Mouse (Mus musculus): ENCODE data around the gene Phldb3. TPM values are rescaled to one million over a fixed set of nuclear protein-coding genes. Genes with fewer than 3 reads are reported as not detected.

The Phldb3 gene
- total and polyA plus RNA-seq, 3 experiments: 6.4 to 10.8 TPM; not detected in 1

DNA sequence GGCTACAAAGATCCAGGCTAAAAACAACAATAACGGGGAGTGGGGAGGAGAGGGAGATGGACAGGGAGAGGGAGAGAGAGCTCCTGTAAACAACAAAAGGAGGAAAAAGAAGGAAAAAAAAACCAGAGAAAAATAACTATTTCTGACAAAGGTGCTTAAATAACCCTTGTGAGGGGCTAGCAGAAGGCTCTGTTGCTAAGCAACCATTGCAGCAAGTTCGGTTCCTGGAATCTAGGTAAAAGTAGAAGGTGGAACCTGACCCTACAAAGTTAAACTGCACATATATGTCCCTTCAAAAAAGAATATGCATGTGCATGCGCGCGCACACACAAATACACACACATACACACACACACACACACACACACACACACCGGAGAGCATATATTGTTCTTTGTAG, 17.8 kb upstream of the Phldb3 start:
- Histone ChIP-seq H3K27ac (ENCODE audit: control insufficient read depth, low read depth, low read length) (no peak overlapping the region), H3K4me1 (ENCODE audit: control insufficient read depth in 1 of 2, insufficient read depth in 2 of 2, low read length in 2 of 2) (peaks cover 2 to 21% of the 10 kb centered on the region in 2 experiments; a peak in 3 of 4 replicates), H3K79me2 (ENCODE audit: control insufficient read depth, insufficient read depth, low read length, poor library complexity) (peaks cover 5% of the 10 kb centered on the region), H3K27me3 (ENCODE audit: control insufficient read depth in 1 of 2, insufficient read depth in 2 of 2, low read length in 2 of 2) (no peaks in the 10 kb centered on the region), H3K4me3 (ENCODE audit: control insufficient read depth in 1 of 2, insufficient read depth in 1 of 2, low read depth in 2 of 2, low read length in 2 of 2) (no peak overlapping the region), H3K36me3 (ENCODE audit: control insufficient read depth in 1 of 2, insufficient read depth in 2 of 2, low read length in 2 of 2) (peaks cover 0 to 13% of the 10 kb centered on the region in 2 experiments; a peak in 2 of 4 replicates), H3K9ac (ENCODE audit: control insufficient read depth, low read depth, low read length, poor library complexity, severe bottlenecking) (no peak overlapping the region), H3K9me3 (replicated peaks; ENCODE audit: insufficient read depth, low read length) (no peaks in the 10 kb centered on the region)
- no peak for DNase-seq (ENCODE audit: low read depth, low spot score)
- no peak for TF ChIP-seq SIN3A (IDR thresholded peaks at IDR 0.05; ENCODE audit: low read length)
- TF ChIP-seq MAX (IDR thresholded peaks at IDR 0.05; ENCODE audit: low read length): no peak
- no peak for TF ChIP-seq MAFK (IDR thresholded peaks at IDR 0.05; ENCODE audit: borderline replicate concordance, low read depth, low read length)
- TF ChIP-seq POLR2A (IDR thresholded peaks at IDR 0.05; ENCODE audit: control insufficient read depth in 1 of 2, insufficient read depth in 1 of 2, low read depth in 1 of 2, low read length in 2 of 2, poor library complexity in 1 of 2): no peak
- TF ChIP-seq HCFC1 (IDR thresholded peaks at IDR 0.05; ENCODE audit: low read depth, low read length): no peak
- no peak for TF ChIP-seq USF1 (IDR thresholded peaks at IDR 0.05; ENCODE audit: low read depth, low read length)
- no peak for TF ChIP-seq ZC3H11A (IDR thresholded peaks at IDR 0.05; ENCODE audit: low read depth, low read length)
- TF ChIP-seq SMC3 (IDR thresholded peaks at IDR 0.05; ENCODE audit: low read depth, low read length): no peak

DNA sequence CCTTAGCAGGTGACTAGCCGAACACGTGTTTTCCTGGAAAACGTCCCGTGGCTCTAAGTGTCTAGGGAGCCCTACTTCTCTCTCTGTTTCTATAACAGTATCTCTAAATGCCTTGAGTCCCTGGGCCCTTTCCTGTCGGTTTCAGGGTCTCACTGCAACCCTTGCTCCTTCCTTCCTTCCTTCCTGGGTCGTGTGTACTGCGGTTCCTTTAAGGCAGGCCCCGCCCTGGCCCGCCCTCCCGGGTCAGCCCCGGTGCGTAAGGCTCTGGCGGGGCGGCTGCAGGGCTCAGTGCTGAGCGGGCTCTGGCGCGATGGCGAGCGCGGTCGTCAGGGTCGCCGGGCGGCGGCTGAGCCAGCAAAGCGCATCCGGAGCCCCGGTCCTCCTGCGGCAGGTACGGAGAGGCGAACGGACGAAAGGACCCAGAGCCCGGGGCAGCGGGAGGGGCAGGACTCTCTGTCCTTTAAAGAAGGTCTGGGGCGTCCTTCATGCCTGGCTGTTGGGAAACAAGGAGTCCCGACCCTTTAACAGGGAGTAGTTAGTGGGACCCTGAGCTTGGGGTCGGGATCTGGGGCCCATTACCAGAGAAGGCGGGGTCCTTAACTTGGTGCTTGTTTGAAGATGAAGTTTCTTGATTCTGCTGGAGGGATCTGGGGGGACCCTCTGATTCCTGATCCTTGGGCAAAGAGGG, 16.8 kb upstream of the Phldb3 start:
- H3K4me3 ChIP-seq (ENCODE audit: control insufficient read depth in 1 of 2, insufficient read depth in 1 of 2, low read depth in 2 of 2, low read length in 2 of 2): peak overlapping the region; percentile 51 to 68
- peak; percentile 85 for DNase-seq (ENCODE audit: low read depth, low spot score)
- H3K4me1 ChIP-seq (ENCODE audit: control insufficient read depth in 1 of 2, insufficient read depth in 2 of 2, low read length in 2 of 2): peaks cover 2 to 21% of the 10 kb centered on the region in 2 experiments; a peak in 3 of 4 replicates
- H3K79me2 ChIP-seq (ENCODE audit: control insufficient read depth, insufficient read depth, low read length, poor library complexity): peaks cover 5% of the 10 kb centered on the region
- no peaks in the 10 kb centered on the region for H3K27me3 ChIP-seq (ENCODE audit: control insufficient read depth in 1 of 2, insufficient read depth in 2 of 2, low read length in 2 of 2)
- H3K36me3 ChIP-seq (ENCODE audit: control insufficient read depth in 1 of 2, insufficient read depth in 2 of 2, low read length in 2 of 2): peaks cover 0 to 13% of the 10 kb centered on the region in 2 experiments; a peak in 2 of 4 replicates
- H3K9ac ChIP-seq (ENCODE audit: control insufficient read depth, low read depth, low read length, poor library complexity, severe bottlenecking): peak overlapping the region; percentile 76
- peak overlapping the region; percentile 40 for H3K27ac ChIP-seq (ENCODE audit: control insufficient read depth, low read depth, low read length)
- H3K9me3 ChIP-seq (replicated peaks; ENCODE audit: insufficient read depth, low read length): no peaks in the 10 kb centered on the region
- TF ChIP-seq UBTF (IDR thresholded peaks at IDR 0.05; ENCODE audit: borderline replicate concordance, insufficient read depth, low read depth, low read length): no peak
- peak; percentile 73 for TF ChIP-seq HCFC1 (IDR thresholded peaks at IDR 0.05; ENCODE audit: low read depth, low read length)
- TF ChIP-seq GATA1 (IDR thresholded peaks at IDR 0.05; ENCODE audit: low read depth, low read length): no peak
- no peak; the same call in 1 of the 2 replicates for TF ChIP-seq MXI1 (IDR thresholded peaks at IDR 0.05; ENCODE audit: low read depth, low read length)
- TF ChIP-seq SMC3 (IDR thresholded peaks at IDR 0.05; ENCODE audit: low read depth, low read length): no peak
- TF ChIP-seq JUND (IDR thresholded peaks at IDR 0.05; ENCODE audit: low read depth, low read length): no peak
- peak; percentile 56; the same call in 1 of the 2 replicates for TF ChIP-seq TCF12 (IDR thresholded peaks at IDR 0.05; ENCODE audit: low read depth, low read length)
- no peak for TF ChIP-seq CTCF (IDR thresholded peaks at IDR 0.05 in 2 of 3, conservative IDR thresholded peaks at IDR 0.05 in 1 of 3; ENCODE audit: control insufficient read depth in 1 of 3, insufficient read depth in 1 of 3, low read depth in 2 of 3, low read length in 3 of 3, poor library complexity in 1 of 3, severe bottlenecking in 1 of 3)
- no peak for TF ChIP-seq E2F4 (IDR thresholded peaks at IDR 0.05; ENCODE audit: borderline replicate concordance, low read depth, low read length)
- TF ChIP-seq BHLHE40 (IDR thresholded peaks at IDR 0.05; ENCODE audit: borderline replicate concordance, low read depth, low read length): no peak
- peak; percentile 47; the same call in 1 of the 2 replicates for TF ChIP-seq ELF1 (IDR thresholded peaks at IDR 0.05; ENCODE audit: low read depth, low read length)
- TF ChIP-seq ZNF384 (IDR thresholded peaks at IDR 0.05; ENCODE audit: low read depth, low read length): no peak
- no peak for TF ChIP-seq ZKSCAN1 (IDR thresholded peaks at IDR 0.05; ENCODE audit: low read depth, low read length)
- TF ChIP-seq EP300 (IDR thresholded peaks at IDR 0.05; ENCODE audit: low read depth in 1 of 2, low read length in 2 of 2): no peak
- TF ChIP-seq USF1 (IDR thresholded peaks at IDR 0.05; ENCODE audit: low read depth, low read length): no peak
- no peak for TF ChIP-seq CHD2 (IDR thresholded peaks at IDR 0.05; ENCODE audit: low read length)
- TF ChIP-seq POLR2AphosphoS2 (IDR thresholded peaks at IDR 0.05; ENCODE audit: low read length): peak; percentile 74; the same call in 1 of the 2 replicates
- no peak for TF ChIP-seq CHD1 (IDR thresholded peaks at IDR 0.05; ENCODE audit: low read depth, low read length)
- TF ChIP-seq TAL1 (IDR thresholded peaks at IDR 0.05; ENCODE audit: low read length): no peak
- peak; percentile 41; the same call in 1 of the 2 replicates for TF ChIP-seq ZMIZ1 (IDR thresholded peaks at IDR 0.05; ENCODE audit: low read depth, low read length)
- no peak; the same call in 1 of the 2 replicates for TF ChIP-seq MAZ (IDR thresholded peaks at IDR 0.05; ENCODE audit: low read depth, low read length)
- no peak for TF ChIP-seq MYB (IDR thresholded peaks at IDR 0.05; ENCODE audit: low read depth, low read length)
- TF ChIP-seq MEF2A (IDR thresholded peaks at IDR 0.05; ENCODE audit: extremely low read depth, insufficient replicate concordance, low read depth, low read length, poor library complexity, severe bottlenecking): no peak
- TF ChIP-seq RAD21 (IDR thresholded peaks at IDR 0.05; ENCODE audit: low read depth, low read length): no peak
- peak; percentile 57; the same call in 1 of the 2 replicates for TF ChIP-seq MAX (IDR thresholded peaks at IDR 0.05; ENCODE audit: low read length)
- TF ChIP-seq POLR2AphosphoS5 (IDR thresholded peaks at IDR 0.05; ENCODE audit: borderline replicate concordance, low read depth, low read length): no peak
